Mouse (Mus musculus): ENCODE measurements around the gene Iqgap3.

DNA sequence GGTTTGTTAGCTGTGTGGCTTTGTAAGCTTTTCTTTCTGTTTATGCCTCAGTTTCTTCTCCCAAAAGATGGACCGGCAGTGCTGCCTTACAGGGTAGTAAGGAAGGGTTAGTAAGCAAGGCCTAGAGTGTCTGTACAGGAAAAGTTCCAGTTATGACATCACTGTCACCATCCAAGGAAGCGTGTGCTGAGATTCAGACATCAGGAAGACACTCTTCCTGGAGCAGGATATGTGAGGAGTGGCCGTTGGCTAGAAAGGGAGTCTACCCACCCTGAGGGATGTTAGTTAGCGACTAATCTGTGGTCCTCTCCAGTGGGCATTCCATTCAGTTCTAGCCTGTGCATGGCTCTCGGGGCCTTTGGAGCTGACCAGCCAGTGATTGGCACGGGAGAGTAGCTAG, 20.4 kb downstream of the Iqgap3 start:
- TF ChIP-seq CTCF (IDR thresholded peaks at IDR 0.05; ENCODE audit: borderline replicate concordance, control insufficient read depth, extremely low read depth, insufficient read depth, low read length, poor library complexity) = no peak
- TF ChIP-seq POLR2A (IDR thresholded peaks at IDR 0.05; ENCODE audit: control insufficient read depth, extremely low read depth, insufficient read depth, low read length, poor library complexity) = no peak

Data from thymus, adult 2 months (tissue).